Mouse (Mus musculus) NIH3T3 (cell line): ENCODE measurements around the gene Rbm25.
A peak's percentile ranks its signal among the peaks of the same experiment; 100 is the strongest.
"Not testable (repeated sequence)": the region's sequence is repeated elsewhere in the genome, so short reads cannot be mapped to it uniquely, and the experiment has no call there.

Experiments used
- DNase-seq: peaks from one replicate; pipeline ENCODE4 v3.0.0-alpha.2; 2012; ENCODE audit warnings: low read depth

Gene Rbm25

GRCm38 (mm10) chr12:83630936-83631335 is at the start of gene Rbm25:
TSS of gene Rbm25 (plus strand) at chr12:83631236.
- not testable (repeated sequence) for DNase-seq

GRCm38 (mm10) chr12:83582106-83582505 is 48.9 kb upstream of the Rbm25 start:
- no peak for DNase-seq

- no peak for DNase-seq
Measured at GRCm38 (mm10) chr12:83582747-83583146, 48.3 kb upstream of the Rbm25 start.

GRCm38 (mm10) chr12:83586628-83587027 is 44.4 kb upstream of the Rbm25 start:
- peak; percentile 5 for DNase-seq

- DNase-seq: peak; percentile 22
Measured at GRCm38 (mm10) chr12:83591754-83592501, 39.1 kb upstream of the Rbm25 start.

- no peak for DNase-seq
Measured at GRCm38 (mm10) chr12:83594454-83595040, 36.5 kb upstream of the Rbm25 start.

- peak; percentile 59 for DNase-seq
Measured at GRCm38 (mm10) chr12:83596191-83596954, 34.7 kb upstream of the Rbm25 start.

- peak; percentile 98 for DNase-seq
Measured at GRCm38 (mm10) chr12:83597025-83597501, 34.0 kb upstream of the Rbm25 start, which contains the start of gene Zfyve1. TSS of gene Zfyve1 (minus strand) at chr12:83597222.

GRCm38 (mm10) chr12:83597881-83598280 is 33.2 kb upstream of the Rbm25 start:
- DNase-seq: no peak

- no peak for DNase-seq
Measured at GRCm38 (mm10) chr12:83602285-83602684, 28.8 kb upstream of the Rbm25 start.

GRCm38 (mm10) chr12:83606411-83606810 is 24.6 kb upstream of the Rbm25 start:
- not testable (repeated sequence) for DNase-seq

GRCm38 (mm10) chr12:83617261-83617660 is 13.8 kb upstream of the Rbm25 start:
- DNase-seq: no peak

GRCm38 (mm10) chr12:83618981-83619380 is 12.1 kb upstream of the Rbm25 start:
- DNase-seq: no peak

- not testable (repeated sequence) for DNase-seq
Measured at GRCm38 (mm10) chr12:83620694-83621093, 10.3 kb upstream of the Rbm25 start.

- DNase-seq: no peak
Measured at GRCm38 (mm10) chr12:83622031-83622755, 8.8 kb upstream of the Rbm25 start.

GRCm38 (mm10) chr12:83624321-83624720 is 6.7 kb upstream of the Rbm25 start:
- DNase-seq: peak; percentile 7

- peak; percentile 98 for DNase-seq
Measured at GRCm38 (mm10) chr12:83631743-83632679, 975 bp downstream of the Rbm25 start.

GRCm38 (mm10) chr12:83632680-83633025 is 1.6 kb downstream of the Rbm25 start:
- peak; percentile 55 for DNase-seq

GRCm38 (mm10) chr12:83633807-83634206 is 2.8 kb downstream of the Rbm25 start:
- no peak for DNase-seq

- no peak for DNase-seq
Measured at GRCm38 (mm10) chr12:83641233-83641632, 10.2 kb downstream of the Rbm25 start.

GRCm38 (mm10) chr12:83643116-83643515 is 12.1 kb downstream of the Rbm25 start:
- DNase-seq: peak; percentile 59
